Mouse (Mus musculus) embryonic facial prominence, embryonic 12.5 days (tissue): ENCODE data around the gene Armh3. TPM values are rescaled to one million over a fixed set of nuclear protein-coding genes. Genes with fewer than 3 reads are reported as not detected.

Source experiments
- ATAC-seq: fragments of 200-750 bp; cut with Nextera tagmentation; 2 replicates; pipeline ENCODE4 v1.8.0; 2017; ENCODE audit not compliant: insufficient number of reproducible peaks, insufficient read depth, low FRiP score, low TSS enrichment
- H3K27ac ChIP-seq: fragments of 300-500 bp; sonication (generic); 2 replicates; pipeline ENCODE4 v1.5.1; 2016; ENCODE audit warnings: mild to moderate bottlenecking
- H3K27me3 ChIP-seq: fragments of 300-500 bp; sonication (generic); 2 replicates; pipeline ENCODE4 v1.6.1; 2016; ENCODE audit warnings: mild to moderate bottlenecking, moderate library complexity
- H3K36me3 ChIP-seq: fragments of 300-500 bp; sonication (generic); 2 replicates; pipeline ENCODE4 v1.6.1; 2016; ENCODE audit warnings: mild to moderate bottlenecking
- H3K4me1 ChIP-seq: fragments of 300-500 bp; sonication (generic); 2 replicates; pipeline ENCODE4 v1.6.1; 2016
- H3K4me2 ChIP-seq: fragments of 300-500 bp; sonication (generic); replicated peaks from 2 replicates; pipeline ENCODE4 v1.6.1; 2016; ENCODE audit warnings: mild to moderate bottlenecking, moderate library complexity
- H3K4me3 ChIP-seq: fragments of 300-500 bp; sonication (generic); 2 replicates; pipeline ENCODE4 v1.5.1; 2016; ENCODE audit warnings: mild to moderate bottlenecking
- H3K9ac ChIP-seq: fragments of 300-500 bp; sonication (generic); 2 replicates; pipeline ENCODE4 v1.6.1; 2016; ENCODE audit warnings: mild to moderate bottlenecking, moderate library complexity
- H3K9me3 ChIP-seq: fragments of 300-500 bp; sonication (generic); 2 replicates; pipeline ENCODE4 v1.6.1; 2016; ENCODE audit warnings: mild to moderate bottlenecking, moderate library complexity
- WGBS: fragments of 180-500 bp; shearing (Covaris S2); methylation state at CpG from one replicate; pipeline ENCODE4 v1.1.7; 2016; 5-methylcytosine and 5-hydroxymethylcytosine counted together
- polyA plus RNA-seq: library from polyadenylated mRNA; unstranded; fragments of >200 nt; fragmentation: Nextera tagmentation; extraction: Ambion mirVana; gene quantifications from 2 replicates; pipeline ENCODE4 v1.2.1, GENCODE M21; 2016

Armh3 gene
- polyA plus RNA-seq, 1 experiment from 2014 or later, result 20.0 TPM

GRCm38 (mm10) chr19:45882056-45882455 lies 116.2 kb downstream of the Armh3 start:
- Histone ChIP-seq H3K27ac (no peak overlapping the region), H3K9me3 (no peaks in the 10 kb centered on the region), H3K4me2 (no peak overlapping the region), H3K9ac (no peak overlapping the region), H3K4me3 (no peak overlapping the region), H3K4me1 (no peaks in the 10 kb centered on the region), H3K36me3 (peaks cover 13% of the 10 kb centered on the region; the same call in 1 of the 2 replicates), H3K27me3 (no peaks in the 10 kb centered on the region)
- 51% methylated on average over 3 of the region's 3 CpGs for WGBS
- no peak for ATAC-seq

- Histone ChIP-seq H3K36me3 (no peaks in the 10 kb centered on the region), H3K4me1 (no peaks in the 10 kb centered on the region), H3K4me3 (no peak overlapping the region), H3K9me3 (no peaks in the 10 kb centered on the region), H3K4me2 (no peak overlapping the region), H3K27ac (no peak overlapping the region), H3K27me3 (no peaks in the 10 kb centered on the region), H3K9ac (no peak overlapping the region)
- 65% methylated on average over 1 of the region's 1 CpGs for WGBS
- ATAC-seq, result no peak
Observed at GRCm38 (mm10) chr19:45873320-45873719, 125.0 kb downstream of the Armh3 start.

- H3K4me1 ChIP-seq, result no peaks in the 10 kb centered on the region
- H3K4me2 ChIP-seq, result no peak overlapping the region
- H3K36me3 ChIP-seq, result no peaks in the 10 kb centered on the region
- H3K27me3 ChIP-seq, result no peaks in the 10 kb centered on the region
- no peak overlapping the region for H3K27ac ChIP-seq
- WGBS, result 73% methylated on average over 8 of the region's 8 CpGs
- H3K9ac ChIP-seq, result no peak overlapping the region
- no peaks in the 10 kb centered on the region for H3K9me3 ChIP-seq
- H3K4me3 ChIP-seq, result no peak overlapping the region
- ATAC-seq, result no peak
Observed at GRCm38 (mm10) chr19:45855284-45855920, 142.9 kb downstream of the Armh3 start.

- H3K9me3 ChIP-seq, result no peaks in the 10 kb centered on the region
- no peak overlapping the region for H3K4me3 ChIP-seq
- 82% methylated on average over 7 of the region's 7 CpGs for WGBS
- ATAC-seq, result no peak
- no peak overlapping the region for H3K4me2 ChIP-seq
- H3K4me1 ChIP-seq, result no peaks in the 10 kb centered on the region
- H3K9ac ChIP-seq, result no peak overlapping the region
- no peaks in the 10 kb centered on the region for H3K27me3 ChIP-seq
- no peak overlapping the region for H3K27ac ChIP-seq
- no peaks in the 10 kb centered on the region for H3K36me3 ChIP-seq
Observed at GRCm38 (mm10) chr19:45854521-45854920, 143.8 kb downstream of the Armh3 start.

- Histone ChIP-seq H3K36me3 (no peaks in the 10 kb centered on the region), H3K4me1 (peaks cover 13% of the 10 kb centered on the region), H3K27me3 (no peaks in the 10 kb centered on the region), H3K9me3 (no peaks in the 10 kb centered on the region), H3K9ac (no peak overlapping the region), H3K27ac (peak overlapping the region; percentile 79), H3K4me3 (no peak overlapping the region), H3K4me2 (no peak overlapping the region)
- ATAC-seq, result no peak
- 54% methylated on average over 4 of the region's 4 CpGs for WGBS
Observed at GRCm38 (mm10) chr19:45847733-45848093, 150.6 kb downstream of the Armh3 start.

- Histone ChIP-seq H3K4me2 (no peak overlapping the region), H3K27ac (peak overlapping the region; percentile 79), H3K27me3 (no peaks in the 10 kb centered on the region), H3K9me3 (no peaks in the 10 kb centered on the region), H3K36me3 (no peaks in the 10 kb centered on the region), H3K4me3 (no peak overlapping the region), H3K9ac (no peak overlapping the region), H3K4me1 (peaks cover 13% of the 10 kb centered on the region)
- peak; percentile 60; the same call in 1 of the 2 replicates for ATAC-seq
- WGBS, result 45% methylated on average over 3 of the region's 3 CpGs
Observed at GRCm38 (mm10) chr19:45847016-45847732, 151.1 kb downstream of the Armh3 start.

GRCm38 (mm10) chr19:45844209-45844608 lies 154.1 kb downstream of the Armh3 start:
- 64% methylated on average over 3 of the region's 3 CpGs for WGBS
- H3K9me3 ChIP-seq, result no peaks in the 10 kb centered on the region
- H3K4me1 ChIP-seq, result peaks cover 13% of the 10 kb centered on the region
- H3K27ac ChIP-seq, result no peak overlapping the region
- H3K4me2 ChIP-seq, result no peak overlapping the region
- no peaks in the 10 kb centered on the region for H3K36me3 ChIP-seq
- H3K9ac ChIP-seq, result no peak overlapping the region
- no peaks in the 10 kb centered on the region for H3K27me3 ChIP-seq
- ATAC-seq, result no peak
- no peak overlapping the region for H3K4me3 ChIP-seq

- Histone ChIP-seq H3K4me1 (peaks cover 13% of the 10 kb centered on the region), H3K9ac (no peak overlapping the region), H3K27ac (no peak overlapping the region), H3K36me3 (no peaks in the 10 kb centered on the region), H3K9me3 (no peaks in the 10 kb centered on the region), H3K4me2 (no peak overlapping the region), H3K27me3 (no peaks in the 10 kb centered on the region), H3K4me3 (no peak overlapping the region)
- no peak for ATAC-seq
- WGBS, result 44% methylated on average over 10 of the region's 10 CpGs
Observed at GRCm38 (mm10) chr19:45843424-45843823, 154.9 kb downstream of the Armh3 start.

GRCm38 (mm10) chr19:45837050-45837994 lies 161.0 kb downstream of the Armh3 start:
- H3K27ac ChIP-seq, result peak overlapping the region; percentile 65
- no peak overlapping the region for H3K9ac ChIP-seq
- H3K27me3 ChIP-seq, result no peaks in the 10 kb centered on the region
- 84% methylated on average over 12 of the region's 12 CpGs for WGBS
- ATAC-seq, result no peak
- H3K4me3 ChIP-seq, result no peak overlapping the region
- H3K4me1 ChIP-seq, result no peaks in the 10 kb centered on the region; the same call in 1 of the 2 replicates
- H3K4me2 ChIP-seq, result no peak overlapping the region
- no peaks in the 10 kb centered on the region for H3K9me3 ChIP-seq
- H3K36me3 ChIP-seq, result no peaks in the 10 kb centered on the region

- Histone ChIP-seq H3K27ac (no peak overlapping the region), H3K4me1 (peaks cover 4% of the 10 kb centered on the region; the same call in 1 of the 2 replicates), H3K36me3 (no peaks in the 10 kb centered on the region), H3K4me2 (no peak overlapping the region), H3K4me3 (no peak overlapping the region), H3K27me3 (no peaks in the 10 kb centered on the region), H3K9me3 (no peaks in the 10 kb centered on the region), H3K9ac (no peak overlapping the region)
- no peak for ATAC-seq
- 85% methylated on average over 10 of the region's 10 CpGs for WGBS
Observed at GRCm38 (mm10) chr19:45835490-45835889, 162.8 kb downstream of the Armh3 start.

GRCm38 (mm10) chr19:45833665-45834064 lies 164.6 kb downstream of the Armh3 start:
- H3K4me1 ChIP-seq, result peaks cover 4% of the 10 kb centered on the region; the same call in 1 of the 2 replicates
- 82% methylated on average over 10 of the region's 10 CpGs for WGBS
- no peak overlapping the region for H3K27ac ChIP-seq
- H3K9ac ChIP-seq, result no peak overlapping the region
- H3K9me3 ChIP-seq, result no peaks in the 10 kb centered on the region
- H3K36me3 ChIP-seq, result no peaks in the 10 kb centered on the region
- H3K27me3 ChIP-seq, result no peaks in the 10 kb centered on the region
- no peak overlapping the region for H3K4me3 ChIP-seq
- ATAC-seq, result no peak
- H3K4me2 ChIP-seq, result no peak overlapping the region
